Mouse (Mus musculus): Measurements from ENCODE around the gene Nox1. TPM values are rescaled to one million over a fixed set of nuclear protein-coding genes. Genes with fewer than 3 reads are reported as not detected.

Gene Nox1
- total RNA-seq, 1 experiment, result 0.18 TPM

GRCm38 (mm10) chrX:134059764-134060163 is 162.0 kb downstream of the Nox1 start:
- no peaks in the 10 kb centered on the region for H3K4me1 ChIP-seq (ENCODE audit: control insufficient read depth in 2 of 2, insufficient read depth in 2 of 2, low read length in 2 of 2, poor library complexity in 1 of 2)
- in situ Hi-C loops (cut with MboI; ENCODE audit: low sequenced_read_pairs in 2 of 2, unreplicated experiment in 2 of 2), result no loop called here
- no peaks in the 10 kb centered on the region for H3K9me3 ChIP-seq (ENCODE audit: control insufficient read depth, insufficient read depth, low read depth, low read length)
- peaks cover 12% of the 10 kb centered on the region for H3K36me3 ChIP-seq (ENCODE audit: control insufficient read depth, insufficient read depth, low read length, poor library complexity, severe bottlenecking)
- no peak for TF ChIP-seq CHD2 (IDR thresholded peaks at IDR 0.05; ENCODE audit: low read depth, low read length)
- no peak for TF ChIP-seq ZC3H11A (IDR thresholded peaks at IDR 0.05; ENCODE audit: borderline replicate concordance, low read depth, low read length)
- TF ChIP-seq MAFK (IDR thresholded peaks at IDR 0.05; ENCODE audit: insufficient read depth, low read depth, low read length), result no peak
- TF ChIP-seq ZNF384 (IDR thresholded peaks at IDR 0.05; ENCODE audit: low read depth, low read length), result no peak
- H3K9ac ChIP-seq (ENCODE audit: insufficient read depth, low read depth, low read length, poor library complexity, severe bottlenecking), result peak overlapping the region; percentile 99
- no peak for DNase-seq (ENCODE audit: low read depth, low spot score)
- H3K27ac ChIP-seq (ENCODE audit: insufficient read depth, low read depth, low read length, poor library complexity, severe bottlenecking), result peak overlapping the region; percentile 91; the same call in 1 of the 2 replicates
- H3K4me3 ChIP-seq (ENCODE audit: insufficient read depth in 1 of 2, low read depth in 1 of 2, low read length in 2 of 2, poor library complexity in 1 of 2, severe bottlenecking in 1 of 2), result peak overlapping the region; percentile 93 to 98

GRCm38 (mm10) chrX:134058987-134059712 is 162.6 kb downstream of the Nox1 start, which contains the start of gene Cstf2:
Gene Cstf2 (plus strand): TSS chrX:134059187.
- TF ChIP-seq HCFC1 (IDR thresholded peaks at IDR 0.05; ENCODE audit: borderline replicate concordance, insufficient read depth, low read length) (no peak), ZNF384 (IDR thresholded peaks at IDR 0.05; ENCODE audit: low read depth, low read length) (no peak), MAFK (IDR thresholded peaks at IDR 0.05; ENCODE audit: insufficient read depth, low read depth, low read length) (no peak), ZC3H11A (IDR thresholded peaks at IDR 0.05; ENCODE audit: borderline replicate concordance, low read depth, low read length) (no peak), CHD2 (IDR thresholded peaks at IDR 0.05; ENCODE audit: low read depth, low read length) (no peak)

DNA sequence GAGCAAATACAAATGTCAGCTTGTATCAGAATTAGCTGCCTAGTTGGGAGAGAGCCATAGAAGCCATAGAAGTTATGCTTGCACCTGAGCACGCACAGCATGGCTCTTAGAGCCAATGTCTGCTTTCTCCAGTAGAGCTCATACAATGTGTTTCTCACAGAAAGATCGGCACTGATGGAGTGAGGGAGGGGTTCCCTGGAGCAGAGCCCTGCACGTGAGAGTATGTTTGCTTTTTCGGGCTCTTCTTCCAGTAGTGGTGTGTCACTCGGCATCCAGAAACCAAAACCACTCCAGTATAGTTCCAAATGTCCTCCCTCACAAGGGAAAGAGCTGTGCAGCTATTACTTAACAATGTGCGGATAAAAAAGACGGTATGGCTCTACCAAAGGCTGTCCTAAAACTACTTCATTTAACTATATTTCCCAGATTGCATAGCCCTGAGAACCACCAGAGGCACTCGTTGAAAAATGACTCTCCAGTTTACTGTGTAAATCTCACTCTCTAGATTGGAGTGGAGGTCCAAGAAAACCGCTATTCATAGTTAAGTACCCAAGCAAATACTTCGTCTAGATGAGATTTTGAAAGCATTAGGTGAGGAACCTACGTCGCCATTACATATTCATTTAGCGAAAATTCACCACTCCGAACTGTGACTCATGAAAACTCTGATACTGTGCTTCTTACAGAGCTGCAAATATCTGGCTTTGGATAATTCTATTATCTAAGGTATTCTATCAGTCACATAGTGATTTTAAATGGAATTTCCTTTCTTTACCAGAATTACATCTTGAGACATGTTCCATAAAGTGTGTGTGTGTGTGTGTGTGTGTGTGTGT is 163.5 kb downstream of the Nox1 start:
- no peak for DNase-seq (ENCODE audit: low read depth, low spot score)
- H3K36me3 ChIP-seq (ENCODE audit: control insufficient read depth, insufficient read depth, low read length, poor library complexity, severe bottlenecking), result peaks cover 12% of the 10 kb centered on the region
- no peak overlapping the region; the same call in 1 of the 2 replicates for H3K9ac ChIP-seq (ENCODE audit: insufficient read depth, low read depth, low read length, poor library complexity, severe bottlenecking)
- in situ Hi-C loops (cut with MboI; ENCODE audit: low sequenced_read_pairs in 2 of 2, unreplicated experiment in 2 of 2), result no loop called here
- H3K27ac ChIP-seq (ENCODE audit: insufficient read depth, low read depth, low read length, poor library complexity, severe bottlenecking), result no peak overlapping the region
- H3K4me3 ChIP-seq (ENCODE audit: insufficient read depth in 1 of 2, low read depth in 1 of 2, low read length in 2 of 2, poor library complexity in 1 of 2, severe bottlenecking in 1 of 2), result peak overlapping the region; percentile 19 to 64
- no peaks in the 10 kb centered on the region for H3K4me1 ChIP-seq (ENCODE audit: control insufficient read depth in 2 of 2, insufficient read depth in 2 of 2, low read length in 2 of 2, poor library complexity in 1 of 2)
- TF ChIP-seq HCFC1 (IDR thresholded peaks at IDR 0.05; ENCODE audit: borderline replicate concordance, insufficient read depth, low read length) (no peak), CHD2 (IDR thresholded peaks at IDR 0.05; ENCODE audit: low read depth, low read length) (no peak), ZC3H11A (IDR thresholded peaks at IDR 0.05; ENCODE audit: borderline replicate concordance, low read depth, low read length) (no peak), MAFK (IDR thresholded peaks at IDR 0.05; ENCODE audit: insufficient read depth, low read depth, low read length) (no peak), ZNF384 (IDR thresholded peaks at IDR 0.05; ENCODE audit: low read depth, low read length) (no peak)
- no peaks in the 10 kb centered on the region for H3K9me3 ChIP-seq (ENCODE audit: control insufficient read depth, insufficient read depth, low read depth, low read length)

More at GRCm38 (mm10) chrX:134058987-134059712, 162.6 kb downstream of the Nox1 start, which contains the start of gene Cstf2:
- peaks cover 12% of the 10 kb centered on the region for H3K36me3 ChIP-seq (ENCODE audit: control insufficient read depth, insufficient read depth, low read length, poor library complexity, severe bottlenecking)
- H3K9ac ChIP-seq (ENCODE audit: insufficient read depth, low read depth, low read length, poor library complexity, severe bottlenecking), result peak within 1 kb of the TSS; percentile 99
- no peaks in the 10 kb centered on the region for H3K9me3 ChIP-seq (ENCODE audit: control insufficient read depth, insufficient read depth, low read depth, low read length)
- H3K4me3 ChIP-seq (ENCODE audit: insufficient read depth in 1 of 2, low read depth in 1 of 2, low read length in 2 of 2, poor library complexity in 1 of 2, severe bottlenecking in 1 of 2), result peak within 1 kb of the TSS; percentile 93 to 98
- H3K27ac ChIP-seq (ENCODE audit: insufficient read depth, low read depth, low read length, poor library complexity, severe bottlenecking), result peak within 1 kb of the TSS; percentile 91
- DNase-seq (ENCODE audit: low read depth, low spot score), result peak; percentile 62
- in situ Hi-C loops (cut with MboI; ENCODE audit: low sequenced_read_pairs in 2 of 2, unreplicated experiment in 2 of 2), result no loop called here
- no peaks in the 10 kb centered on the region for H3K4me1 ChIP-seq (ENCODE audit: control insufficient read depth in 2 of 2, insufficient read depth in 2 of 2, low read length in 2 of 2, poor library complexity in 1 of 2)

- TF ChIP-seq ZNF384 (IDR thresholded peaks at IDR 0.05; ENCODE audit: low read depth, low read length) (no peak), MAFK (IDR thresholded peaks at IDR 0.05; ENCODE audit: insufficient read depth, low read depth, low read length) (no peak), HCFC1 (IDR thresholded peaks at IDR 0.05; ENCODE audit: borderline replicate concordance, insufficient read depth, low read length) (no peak), ZC3H11A (IDR thresholded peaks at IDR 0.05; ENCODE audit: borderline replicate concordance, low read depth, low read length) (no peak), CHD2 (IDR thresholded peaks at IDR 0.05; ENCODE audit: low read depth, low read length) (no peak)
- no peak for DNase-seq (ENCODE audit: low read depth, low spot score)
- Histone ChIP-seq H3K36me3 (ENCODE audit: control insufficient read depth, insufficient read depth, low read length, poor library complexity, severe bottlenecking) (peaks cover 5% of the 10 kb centered on the region), H3K9ac (ENCODE audit: insufficient read depth, low read depth, low read length, poor library complexity, severe bottlenecking) (no peak overlapping the region), H3K27ac (ENCODE audit: insufficient read depth, low read depth, low read length, poor library complexity, severe bottlenecking) (no peak overlapping the region), H3K9me3 (ENCODE audit: control insufficient read depth, insufficient read depth, low read depth, low read length) (no peaks in the 10 kb centered on the region), H3K4me1 (ENCODE audit: control insufficient read depth in 2 of 2, insufficient read depth in 2 of 2, low read length in 2 of 2, poor library complexity in 1 of 2) (no peaks in the 10 kb centered on the region), H3K4me3 (ENCODE audit: insufficient read depth in 1 of 2, low read depth in 1 of 2, low read length in 2 of 2, poor library complexity in 1 of 2, severe bottlenecking in 1 of 2) (no peak overlapping the region)
- in situ Hi-C loops (cut with MboI; ENCODE audit: low sequenced_read_pairs in 2 of 2, unreplicated experiment in 2 of 2), result no loop called here
Observed at GRCm38 (mm10) chrX:134056897-134057296, 164.9 kb downstream of the Nox1 start.
